Mouse (Mus musculus) large intestine, adult 2 months (tissue): Measurements from ENCODE around the gene Hyou1. TPM values are rescaled to one million over a fixed set of nuclear protein-coding genes. Genes with fewer than 3 reads are reported as not detected.

ENCODE experiments used
- DNase-seq: peaks from one replicate; pipeline ENCODE4 v3.0.0-alpha.2; 2012; ENCODE audit warnings: low read depth, low spot score
- WGBS: fragments of 180-500 bp; shearing (Covaris S2); methylation state at CpG from one replicate; pipeline ENCODE4 v1.1.7; 2018; 5-methylcytosine and 5-hydroxymethylcytosine counted together
- polyA plus RNA-seq: library from polyadenylated mRNA; depleted of rRNA; stranded (reverse); fragments of >200 nt; gene quantifications from 2 replicates; pipeline ENCODE4 v1.2.3, GENCODE M21; 2012; rRNA removed

Hyou1 gene
- polyA plus RNA-seq, 1 experiment: 82.2 TPM

DNA sequence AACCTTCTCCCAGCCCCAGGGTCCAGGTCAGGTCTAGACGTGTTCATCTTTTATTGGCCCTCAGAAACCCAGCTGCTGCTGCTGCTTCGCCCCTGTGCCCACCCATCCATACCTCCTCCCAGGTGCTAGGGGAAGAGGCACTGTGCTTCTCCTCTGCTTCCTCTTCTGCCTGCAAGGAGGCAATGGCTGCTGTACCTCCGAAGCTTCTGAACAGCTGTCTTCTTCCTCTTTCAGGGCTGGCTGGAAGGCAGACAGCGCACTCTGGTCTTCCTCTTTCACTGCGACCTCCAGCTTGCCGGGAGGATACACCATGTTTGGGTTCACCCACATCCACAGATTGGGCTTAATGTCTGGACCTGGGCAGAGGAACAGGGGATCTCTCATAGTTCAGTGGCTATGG lies 56.5 kb downstream of the Hyou1 start:
- no peak for DNase-seq
- 60% methylated on average over 6 of the region's 6 CpGs for WGBS

DNA sequence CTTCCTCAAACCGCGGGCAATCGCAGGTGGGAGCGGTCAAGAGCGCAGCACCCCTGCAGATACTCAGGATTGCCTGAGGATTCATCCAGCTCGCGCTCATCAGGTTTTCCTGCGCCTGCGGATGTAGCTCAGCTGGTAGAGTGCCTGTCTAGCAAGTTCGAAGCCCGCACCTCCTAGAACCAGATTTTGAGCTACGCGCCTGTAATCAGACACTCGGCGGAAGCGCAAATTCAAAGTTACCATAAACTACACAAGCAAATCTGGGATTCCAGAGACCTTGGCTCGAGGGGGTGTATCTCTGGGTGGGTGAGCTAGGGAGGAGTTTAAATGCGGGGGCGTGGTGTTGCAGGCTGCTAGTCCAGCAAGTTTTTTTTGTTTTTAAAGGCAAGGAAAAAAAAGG lies 61.7 kb downstream of the Hyou1 start, which contains the start of gene Foxr1:
Foxr1 (minus strand) TSS at position 176 of the 400 bp plus-strand sequence.
- DNase-seq: no peak

More for the DNA sequence above, 61.7 kb downstream of the Hyou1 start, which contains the start of gene Foxr1:
- WGBS: 71% methylated on average over 19 of the region's 19 CpGs

Other genes with a start within 250 kb of the Hyou1 start
- gene Mcam, start 245.0 kb upstream of the Hyou1 start, polyA plus RNA-seq: 32.1 and 37.5 TPM in 2 replicates
- 6.8 and 12.1 TPM in 2 replicates for gene Cbl, start 145.4 kb upstream of the Hyou1 start, polyA plus RNA-seq
- not detected in 2 replicates for gene Ccdc153, start 138.8 kb upstream of the Hyou1 start, polyA plus RNA-seq
- 30.2 and 32.2 TPM in 2 replicates for gene Pdzd3, start 128.0 kb upstream of the Hyou1 start, polyA plus RNA-seq
- gene Nlrx1, start 110.9 kb upstream of the Hyou1 start, polyA plus RNA-seq: 10.7 and 14.5 TPM in 2 replicates
- gene Abcg4, start 90.9 kb upstream of the Hyou1 start, polyA plus RNA-seq: 2.1 and 2.7 TPM in 2 replicates
- 18.4 and 32.8 TPM in 2 replicates for gene Hinfp, start 73.8 kb upstream of the Hyou1 start, polyA plus RNA-seq
- gene C2cd2l, start 59.2 kb upstream of the Hyou1 start, polyA plus RNA-seq: 114 and 159 TPM in 2 replicates
- gene Dpagt1, start 53.5 kb upstream of the Hyou1 start, polyA plus RNA-seq: 71.4 and 79.3 TPM in 2 replicates
- gene H2afx, start 44.8 kb upstream of the Hyou1 start, polyA plus RNA-seq: 149 and 167 TPM in 2 replicates
- 51.9 and 52.9 TPM in 2 replicates for gene Hmbs, start 35.3 kb upstream of the Hyou1 start, polyA plus RNA-seq
- 22.8 and 25.8 TPM in 2 replicates for gene Vps11, start 17.8 kb upstream of the Hyou1 start, polyA plus RNA-seq
- gene Slc37a4, start 17.4 kb downstream of the Hyou1 start, polyA plus RNA-seq: 48.9 and 60.6 TPM in 2 replicates
- 281 and 376 TPM in 2 replicates for gene Rps25, start 27.6 kb downstream of the Hyou1 start, polyA plus RNA-seq
- 61.2 and 67.8 TPM in 2 replicates for gene Trappc4, start 28.1 kb downstream of the Hyou1 start, polyA plus RNA-seq
- 18.0 and 30.4 TPM in 2 replicates for gene Ccdc84, start 39.1 kb downstream of the Hyou1 start, polyA plus RNA-seq
- not detected in 2 replicates for gene Foxr1, start 61.6 kb downstream of the Hyou1 start, polyA plus RNA-seq
- not detected in 2 replicates for gene Upk2, start 75.5 kb downstream of the Hyou1 start, polyA plus RNA-seq
- gene Bcl9l, start 103.3 kb downstream of the Hyou1 start, polyA plus RNA-seq: 10.0 and 13.4 TPM in 2 replicates
- 8.9 and 10.7 TPM in 2 replicates for gene Cxcr5, start 182.4 kb downstream of the Hyou1 start, polyA plus RNA-seq
- 10.8 and 17.3 TPM in 2 replicates for gene Ddx6, start 225.4 kb downstream of the Hyou1 start, polyA plus RNA-seq